Comparison of ENCODE assay signal across 25 mouse cellular contexts in genomic region chr17:35210593-35210992, GRCm38 (mm10). TPM values are rescaled to one million over a fixed set of nuclear protein-coding genes. Genes with fewer than 3 reads are reported as not detected.
DNase-seq lines count a peak whose midpoint lies in the region; ATAC-seq and TF ChIP-seq lines count a peak whose summit lies in the region.
"Had no signal": no experiment of that assay in that cellular context is flagged by ENCODE, and none has a peak within 500 bp of the region (broad histone marks: within the 10 kb centered on the region; RNA-seq: fewer than 3 reads in every experiment).

No protein-coding gene starts in this region.

- no peaks in the 10 kb centered on the region for H3K4me1 ChIP-seq in intestine, postnatal 0 days (replicated peaks; ENCODE audit: control insufficient read depth, insufficient read depth, low read length)
- H3K4me1 ChIP-seq in intestine, embryonic 16.5 days (ENCODE audit: control insufficient read depth, insufficient read depth, low read length), result no peaks in the 10 kb centered on the region
- H3K4me1 ChIP-seq in MEL (ENCODE audit: control insufficient read depth in 1 of 2, insufficient read depth in 2 of 2, low read length in 2 of 2), result peaks cover 7 to 20% of the 10 kb centered on the region in 2 experiments
- H3K4me1 ChIP-seq in stomach, postnatal 0 days (replicated peaks; ENCODE audit: control insufficient read depth, insufficient read depth), result no peaks in the 10 kb centered on the region
- H3K4me1 ChIP-seq: forebrain, embryonic 12.5 days; hindbrain, embryonic 13.5 days had no signal

- H3K36me3 ChIP-seq in intestine, postnatal 0 days (ENCODE audit: control insufficient read depth, insufficient read depth), result no peaks in the 10 kb centered on the region
- H3K36me3 ChIP-seq in intestine, embryonic 16.5 days (ENCODE audit: control insufficient read depth, insufficient read depth, low read length), result no peaks in the 10 kb centered on the region
- peaks cover 0 to 11% of the 10 kb centered on the region in 2 experiments; a peak in 2 of 4 replicates for H3K36me3 ChIP-seq in MEL (ENCODE audit: control insufficient read depth in 1 of 2, insufficient read depth in 2 of 2, low read length in 2 of 2)
- no peaks in the 10 kb centered on the region for H3K36me3 ChIP-seq in macrophage (ENCODE audit: inconsistent target)
- no peaks in the 10 kb centered on the region for H3K36me3 ChIP-seq in stomach, postnatal 0 days (ENCODE audit: control insufficient read depth, insufficient read depth, low read length)
- H3K36me3 ChIP-seq: embryonic facial prominence, embryonic 13.5 days; forebrain, embryonic 12.5 days; heart, embryonic 15.5 days; hindbrain, embryonic 13.5 days had no signal

- TF ChIP-seq POLR2A in MEL (IDR thresholded peaks at IDR 0.05; ENCODE audit: control insufficient read depth in 1 of 2, insufficient read depth in 1 of 2, low read depth in 1 of 2, low read length in 2 of 2, poor library complexity in 1 of 2), result no peak

- H3K79me2 ChIP-seq in MEL (ENCODE audit: control insufficient read depth, insufficient read depth, low read length, poor library complexity), result no peaks in the 10 kb centered on the region; the same call in 1 of the 2 replicates
- H3K79me2 ChIP-seq in macrophage (ENCODE audit: inconsistent target), result no peaks in the 10 kb centered on the region

- H3K4me3 ChIP-seq in intestine, postnatal 0 days (ENCODE audit: low read depth, low read length), result no peak overlapping the region
- H3K4me3 ChIP-seq in intestine, embryonic 16.5 days (ENCODE audit: low read length), result no peak overlapping the region
- H3K4me3 ChIP-seq in MEL (ENCODE audit: control insufficient read depth in 1 of 2, insufficient read depth in 1 of 2, low read depth in 2 of 2, low read length in 2 of 2) (no peak overlapping the region), macrophage (ENCODE audit: inconsistent target) (no peak overlapping the region)
- no peak overlapping the region for H3K4me3 ChIP-seq in stomach, postnatal 0 days (ENCODE audit: low read depth, low read length)
- H3K4me3 ChIP-seq: embryonic facial prominence, embryonic 13.5 days; forebrain, embryonic 12.5 days; heart, adult 2 months; heart, embryonic 15.5 days; hindbrain, embryonic 13.5 days had no signal

- H3K4me2 ChIP-seq in intestine, postnatal 0 days (replicated peaks; ENCODE audit: low read depth), result no peak overlapping the region
- no peak overlapping the region for H3K4me2 ChIP-seq in intestine, embryonic 16.5 days (ENCODE audit: low read depth, low read length)
- no peak overlapping the region for H3K4me2 ChIP-seq in stomach, postnatal 0 days (replicated peaks; ENCODE audit: low read depth)
- H3K4me2 ChIP-seq: embryonic facial prominence, embryonic 13.5 days; forebrain, embryonic 12.5 days; heart, embryonic 11.5 days; heart, embryonic 15.5 days; hindbrain, embryonic 13.5 days had no signal

- TF ChIP-seq RAD21 in MEL (IDR thresholded peaks at IDR 0.05; ENCODE audit: low read depth, low read length), result no peak

- TF ChIP-seq CTCF in intestine, postnatal 0 days (IDR thresholded peaks at IDR 0.05; ENCODE audit: low read depth), result no peak
- TF ChIP-seq CTCF in MEL (IDR thresholded peaks at IDR 0.05 in 2 of 3, conservative IDR thresholded peaks at IDR 0.05 in 1 of 3; ENCODE audit: control insufficient read depth in 1 of 3, insufficient read depth in 1 of 3, low read depth in 2 of 3, low read length in 3 of 3, poor library complexity in 1 of 3, severe bottlenecking in 1 of 3), result no peak
- no peak for TF ChIP-seq CTCF in stomach, postnatal 0 days (IDR thresholded peaks at IDR 0.05; ENCODE audit: low read depth)

- ATAC-seq in intestine, postnatal 0 days, result 0 out of 2 replicates have a peak, but pooled peaks have one; percentile 25
- no peak for ATAC-seq in intestine, embryonic 16.5 days
- ATAC-seq in stomach, postnatal 0 days (ENCODE audit: low FRiP score, low TSS enrichment), result peak; percentile 88
- ATAC-seq: forebrain, postnatal 0 days had no signal

- TF ChIP-seq EP300 in MEL (IDR thresholded peaks at IDR 0.05; ENCODE audit: low read depth in 1 of 2, low read length in 2 of 2), result no peak
- no peak for TF ChIP-seq EP300 in stomach, postnatal 0 days (optimal IDR thresholded peaks at IDR 0.05)

- no peaks in the 10 kb centered on the region for H3K27me3 ChIP-seq in intestine, postnatal 0 days (replicated peaks; ENCODE audit: control insufficient read depth, insufficient read depth, low read length)
- H3K27me3 ChIP-seq in intestine, embryonic 16.5 days (replicated peaks; ENCODE audit: control insufficient read depth, insufficient read depth, low read length), result no peaks in the 10 kb centered on the region
- no peaks in the 10 kb centered on the region for H3K27me3 ChIP-seq in MEL (ENCODE audit: control insufficient read depth in 1 of 2, insufficient read depth in 2 of 2, low read length in 2 of 2)
- no peaks in the 10 kb centered on the region for H3K27me3 ChIP-seq in stomach, postnatal 0 days (ENCODE audit: control insufficient read depth, insufficient read depth, low read length)
- H3K27me3 ChIP-seq: embryonic facial prominence, embryonic 13.5 days; hindbrain, embryonic 13.5 days had no signal

- WGBS in intestine, postnatal 0 days, result 46% methylated on average over 3 of the region's 3 CpGs
- WGBS in intestine, embryonic 16.5 days, result 67% methylated on average over 3 of the region's 3 CpGs
- 63% methylated on average over 3 of the region's 3 CpGs for WGBS in macrophage (ENCODE audit: missing documents)
- 40% methylated on average over 3 of the region's 3 CpGs for WGBS in stomach, postnatal 0 days

- no peak overlapping the region for H3K27ac ChIP-seq in intestine, postnatal 0 days (ENCODE audit: low read depth, low read length)
- H3K27ac ChIP-seq in intestine, embryonic 16.5 days (ENCODE audit: low read length), result no peak overlapping the region
- H3K27ac ChIP-seq in MEL (ENCODE audit: control insufficient read depth, low read depth, low read length), result no peak overlapping the region
- H3K27ac ChIP-seq in macrophage, result peak overlapping the region; percentile 93
- H3K27ac ChIP-seq in stomach, postnatal 0 days (replicated peaks), result peak overlapping the region; percentile 66
- H3K27ac ChIP-seq: embryonic facial prominence, embryonic 13.5 days; forebrain, embryonic 12.5 days; heart, embryonic 15.5 days; hindbrain, embryonic 13.5 days had no signal

- no peak overlapping the region for H3K9ac ChIP-seq in intestine, postnatal 0 days (ENCODE audit: low read depth, low read length)
- no peak overlapping the region for H3K9ac ChIP-seq in intestine, embryonic 16.5 days (ENCODE audit: low read depth, low read length)
- peak overlapping the region; percentile 58; the same call in 1 of the 2 replicates for H3K9ac ChIP-seq in MEL (ENCODE audit: control insufficient read depth, low read depth, low read length, poor library complexity, severe bottlenecking)
- H3K9ac ChIP-seq in stomach, postnatal 0 days (ENCODE audit: low read length), result no peak overlapping the region
- H3K9ac ChIP-seq: embryonic facial prominence, embryonic 13.5 days; forebrain, embryonic 12.5 days; forebrain, postnatal 0 days; heart, embryonic 15.5 days; hindbrain, embryonic 13.5 days had no signal

- DNase-seq in MEL (ENCODE audit: low read depth, low spot score), result no peak
- DNase-seq in stomach, postnatal 0 days (ENCODE audit: low spot score), result no peak
- DNase-seq in lung, postnatal 25 days (ENCODE audit: low spot score), result no peak
- DNase-seq in T-cell, adult 2 months (ENCODE audit: low spot score), result no peak
- DNase-seq: adrenal gland, adult 8-10 months; adrenal gland, postnatal 36 days; cerebellum, adult 11-12 months; cerebellum, adult 9-10 months; cerebellum, postnatal 25 days; forebrain, postnatal 0 days; gastrocnemius, postnatal 14 days; heart, postnatal 14 days had no signal

- H3K9me3 ChIP-seq in intestine, postnatal 0 days (ENCODE audit: control insufficient read depth), result no peaks in the 10 kb centered on the region
- no peaks in the 10 kb centered on the region for H3K9me3 ChIP-seq in intestine, embryonic 16.5 days (ENCODE audit: control insufficient read depth, low read length)
- no peaks in the 10 kb centered on the region for H3K9me3 ChIP-seq in MEL (replicated peaks; ENCODE audit: insufficient read depth, low read length)
- H3K9me3 ChIP-seq in stomach, postnatal 0 days (ENCODE audit: control insufficient read depth, low read length), result no peaks in the 10 kb centered on the region
- H3K9me3 ChIP-seq: embryonic facial prominence, embryonic 13.5 days; forebrain, embryonic 12.5 days; heart, embryonic 15.5 days; hindbrain, embryonic 13.5 days had no signal

RNA-seq across cellular contexts. Expression of gene Lta, which starts 5.4 kb away (rescaled TPM):
- 0.10 and 0.42 TPM in 2 replicates for polyA plus RNA-seq in intestine, postnatal 0 days (2015; fragmentation: Nextera tagmentation; extraction: Ambion mirVana)
- polyA plus RNA-seq in intestine, embryonic 16.5 days (2015; fragmentation: Nextera tagmentation; extraction: Ambion mirVana), result 0.99 and 1.2 TPM in 2 replicates
- total RNA-seq in MEL (2012; rRNA removed), result not detected in 2 replicates
- polyA plus RNA-seq in MEL (2012; ENCODE audit: insufficient read depth in 1 of 2, insufficient read length in 2 of 2, low read depth in 1 of 2, low replicate concordance in 2 of 2, missing spikeins in 1 of 2) (under 1 TPM in 1 of 2 experiments, not detected in 1; 0.24 TPM), macrophage (2018) (not detected in 3 replicates)
- 1 to 10 TPM in 3 of 26 experiments, under 1 TPM in 4, not detected in 19; 0.69 to 1.6 (median 0.75) TPM for total RNA-seq in macrophage (2018; cell fraction: chromatin; rRNA removed)
- under 1 TPM in 14 of 26 experiments, not detected in 12; 0.10 to 0.65 (median 0.20) TPM for total RNA-seq in macrophage (2018; cell fraction: cytosol; rRNA removed)
- total RNA-seq in macrophage (2018; cell fraction: nucleus; rRNA removed), result 1 to 10 TPM in 7 of 26 experiments, under 1 TPM in 12, not detected in 7; 0.39 to 2.6 (median 0.79) TPM
- 0.11 and 0.16 TPM in 2 replicates for polyA plus RNA-seq in stomach, postnatal 0 days (2015; fragmentation: Nextera tagmentation; extraction: Ambion mirVana)
- total RNA-seq: forebrain, postnatal 0 days; hematopoietic stem cell, adult 5-6 weeks had no signal
- polyA plus RNA-seq: forebrain, embryonic 12.5 days; heart, embryonic 11.5 days had no signal

RNA-seq across cellular contexts. Expression of gene Tnf, which starts 8.8 kb away (rescaled TPM):
- polyA plus RNA-seq in intestine, postnatal 0 days (2015; fragmentation: Nextera tagmentation; extraction: Ambion mirVana), result 0.17 and 0.27 TPM in 2 replicates
- 0.18 and 0.23 TPM in 2 replicates for polyA plus RNA-seq in intestine, embryonic 16.5 days (2015; fragmentation: Nextera tagmentation; extraction: Ambion mirVana)
- total RNA-seq in MEL (2012; rRNA removed), result 0.95 and 1.2 TPM in 2 replicates
- polyA plus RNA-seq in MEL (2012; ENCODE audit: insufficient read depth in 1 of 2, insufficient read length in 2 of 2, low read depth in 1 of 2, low replicate concordance in 2 of 2, missing spikeins in 1 of 2), result 1 to 10 TPM in 1 of 2 experiments, not detected in 1; 2.0 TPM
- 1,000 to 10,000 TPM in 15 of 26 experiments, 100 to 1,000 TPM in 9, 10 to 100 TPM in 2; 27.3 to 2,224 (median 1,287) TPM for total RNA-seq in macrophage (2018; cell fraction: chromatin; rRNA removed)
- 1,000 to 10,000 TPM in 16 of 26 experiments, 100 to 1,000 TPM in 8, 10 to 100 TPM in 2; 22.6 to 7,596 (median 1,327) TPM for total RNA-seq in macrophage (2018; cell fraction: cytosol; rRNA removed)
- 1,000 to 10,000 TPM in 20 of 26 experiments, 100 to 1,000 TPM in 5, 10 to 100 TPM in 1; 37.9 to 6,771 (median 3,087) TPM for total RNA-seq in macrophage (2018; cell fraction: nucleus; rRNA removed)
- polyA plus RNA-seq in macrophage (2018), result 20.0 to 57.4 TPM (median 38.0 TPM) in 3 replicates
- polyA plus RNA-seq in stomach, postnatal 0 days (2015; fragmentation: Nextera tagmentation; extraction: Ambion mirVana), result 0.32 and 0.40 TPM in 2 replicates
- total RNA-seq: gastrocnemius, adult 18-20 months had no signal
- polyA plus RNA-seq: forebrain, embryonic 12.5 days; forebrain, postnatal 0 days; heart, embryonic 11.5 days; heart, embryonic 15.5 days; hindbrain, embryonic 13.5 days had no signal

RNA-seq across cellular contexts. Expression of gene Gm16181, which starts 10.0 kb away (rescaled TPM):
- polyA plus RNA-seq in intestine, postnatal 0 days (2015; fragmentation: Nextera tagmentation; extraction: Ambion mirVana), result 0.23 and 0.30 TPM in 2 replicates
- 0.29 and 0.46 TPM in 2 replicates for polyA plus RNA-seq in intestine, embryonic 16.5 days (2015; fragmentation: Nextera tagmentation; extraction: Ambion mirVana)
- not detected in 2 replicates for total RNA-seq in MEL (2012; rRNA removed)
- polyA plus RNA-seq in MEL (2012; ENCODE audit: insufficient read depth in 1 of 2, insufficient read length in 2 of 2, low read depth in 1 of 2, low replicate concordance in 2 of 2, missing spikeins in 1 of 2), result under 1 TPM in 1 of 2 experiments, not detected in 1; 0.58 TPM
- 10 to 100 TPM in 3 of 26 experiments, 1 to 10 TPM in 12, not detected in 11; 2.4 to 18.5 (median 7.6) TPM for total RNA-seq in macrophage (2018; cell fraction: chromatin; rRNA removed)
- total RNA-seq in macrophage (2018; cell fraction: cytosol; rRNA removed), result 1 to 10 TPM in 11 of 26 experiments, under 1 TPM in 7, not detected in 8; 0.51 to 4.6 (median 1.3) TPM
- total RNA-seq in macrophage (2018; cell fraction: nucleus; rRNA removed), result 10 to 100 TPM in 7 of 26 experiments, 1 to 10 TPM in 14, not detected in 5; 1.2 to 30.6 (median 7.2) TPM
- polyA plus RNA-seq in macrophage (2018), result not detected in 3 replicates
- polyA plus RNA-seq in stomach, postnatal 0 days (2015; fragmentation: Nextera tagmentation; extraction: Ambion mirVana), result 0.27 and 0.33 TPM in 2 replicates
- total RNA-seq: adrenal gland, adult 8-10 months; adrenal gland, postnatal 36 days; forebrain, postnatal 0 days; gastrocnemius, adult 18-20 months; gastrocnemius, postnatal 14 days; heart, adult 2 months; hematopoietic stem cell, adult 5-6 weeks had no signal
- polyA plus RNA-seq: brain, embryonic 14.5 days; cortical plate, adult 2 months; embryonic facial prominence, embryonic 13.5 days; forebrain, postnatal 0 days had no signal

RNA-seq across cellular contexts. Expression of gene Ltb, which starts 16.4 kb away (rescaled TPM):
- 1.7 and 2.4 TPM in 2 replicates for polyA plus RNA-seq in intestine, postnatal 0 days (2015; fragmentation: Nextera tagmentation; extraction: Ambion mirVana)
- 4.4 and 4.7 TPM in 2 replicates for polyA plus RNA-seq in intestine, embryonic 16.5 days (2015; fragmentation: Nextera tagmentation; extraction: Ambion mirVana)
- 0.75 and 1.1 TPM in 2 replicates for total RNA-seq in MEL (2012; rRNA removed)
- polyA plus RNA-seq in MEL (2012; ENCODE audit: insufficient read depth in 1 of 2, insufficient read length in 2 of 2, low read depth in 1 of 2, low replicate concordance in 2 of 2, missing spikeins in 1 of 2) (1 to 10 TPM in 1 of 2 experiments, not detected in 1; 1.5 TPM), macrophage (2018) (0.33 to 0.50 TPM (median 0.48 TPM) in 3 replicates)
- 1 to 10 TPM in 14 of 26 experiments, under 1 TPM in 6, not detected in 6; 0.62 to 2.6 (median 1.3) TPM for total RNA-seq in macrophage (2018; cell fraction: chromatin; rRNA removed)
- 1 to 10 TPM in 10 of 26 experiments, under 1 TPM in 16; 0.23 to 2.1 (median 0.84) TPM for total RNA-seq in macrophage (2018; cell fraction: cytosol; rRNA removed)
- total RNA-seq in macrophage (2018; cell fraction: nucleus; rRNA removed), result 1 to 10 TPM in 16 of 26 experiments, under 1 TPM in 8, not detected in 2; 0.70 to 3.0 (median 1.2) TPM
- polyA plus RNA-seq in stomach, postnatal 0 days (2015; fragmentation: Nextera tagmentation; extraction: Ambion mirVana), result 0.63 and 0.78 TPM in 2 replicates
- polyA plus RNA-seq: forebrain, embryonic 12.5 days had no signal

RNA-seq across cellular contexts. Expression of gene Lst1, which starts 22.4 kb away (rescaled TPM):
- 11.3 and 12.9 TPM in 2 replicates for polyA plus RNA-seq in intestine, postnatal 0 days (2015; fragmentation: Nextera tagmentation; extraction: Ambion mirVana)
- 16.9 and 17.1 TPM in 2 replicates for polyA plus RNA-seq in intestine, embryonic 16.5 days (2015; fragmentation: Nextera tagmentation; extraction: Ambion mirVana)
- 15.2 and 16.9 TPM in 2 replicates for total RNA-seq in MEL (2012; rRNA removed)
- polyA plus RNA-seq in MEL (2012; ENCODE audit: insufficient read depth in 1 of 2, insufficient read length in 2 of 2, low read depth in 1 of 2, low replicate concordance in 2 of 2, missing spikeins in 1 of 2), result 10 to 100 TPM in 1 of 2 experiments, not detected in 1; 29.0 TPM
- 100 to 1,000 TPM in 3 of 26 experiments, 10 to 100 TPM in 17, 1 to 10 TPM in 6; 7.2 to 129 (median 31.9) TPM for total RNA-seq in macrophage (2018; cell fraction: chromatin; rRNA removed)
- total RNA-seq in macrophage (2018; cell fraction: cytosol; rRNA removed), result 1,000 to 10,000 TPM in 13 of 26 experiments, 100 to 1,000 TPM in 13; 409 to 1,694 (median 933) TPM
- total RNA-seq in macrophage (2018; cell fraction: nucleus; rRNA removed), result 100 to 1,000 TPM in 15 of 26 experiments, 10 to 100 TPM in 11; 34.2 to 556 (median 207) TPM
- polyA plus RNA-seq in macrophage (2018), result 322 to 615 TPM (median 449 TPM) in 3 replicates
- 17.5 and 19.3 TPM in 2 replicates for polyA plus RNA-seq in stomach, postnatal 0 days (2015; fragmentation: Nextera tagmentation; extraction: Ambion mirVana)

Comparison
In these comparisons a context has a peak if more than half of its experiments do, and no peak if none do; other contexts are left out.
1. H3K27ac ChIP-seq: peak in macrophage (single experiment) and stomach, postnatal 0 days (single experiment); none in intestine, postnatal 0 days (single experiment), intestine, embryonic 16.5 days (single experiment) and MEL (single experiment).